Mouse (Mus musculus) gastrocnemius, postnatal 14 days (tissue): ENCODE measurements at regions not wholly inside any gene's neighbourhood (a gene's known extent, or its start where the extent isn't known, plus 50 kb on each side); places are given as distances from the start of the nearest gene placed in this dataset.

ENCODE experiments used
- DNase-seq: peaks from one replicate; pipeline ENCODE4 v3.0.0; 2021; ENCODE audit warnings: mixed read lengths
- intact Hi-C: fragments of 180-260 bp; cut with DNase I; formaldehyde crosslinking; loops from one replicate; pipeline ENCODE4 v1.15.1; 2025; ENCODE audit warnings: low total_unique reads

- DNase-seq, result no peak
- intact Hi-C loops, result no loop called here
These were observed 90.3 kb upstream of the Tac1 start for GRCm38 (mm10) chr6:7464346-7464745.

- intact Hi-C loops, result no loop called here
These were observed 82.2 kb upstream of the Tac1 start for GRCm38 (mm10) chr6:7472366-7473026.

GRCm38 (mm10) chr6:7473730-7474129 is 80.9 kb upstream of the Tac1 start:
- intact Hi-C loops, result no loop called here
- no peak for DNase-seq

More at GRCm38 (mm10) chr6:7472366-7473026, 82.2 kb upstream of the Tac1 start:
- peak; percentile 4 for DNase-seq

GRCm38 (mm10) chr6:7476907-7477306 is 77.8 kb upstream of the Tac1 start:
- no peak for DNase-seq
- intact Hi-C loops, result no loop called here

- DNase-seq, result no peak
- intact Hi-C loops, result no loop called here
These were observed 60.4 kb upstream of the Tac1 start for GRCm38 (mm10) chr6:7494299-7494698.

- no peak for DNase-seq
- intact Hi-C loops, result no loop called here
These were observed 57.9 kb upstream of the Tac1 start for GRCm38 (mm10) chr6:7496766-7497165.
